Mouse (Mus musculus) ES-Bruce4 (cell line): ENCODE data around the gene Gm28372. TPM values are rescaled to one million over a fixed set of nuclear protein-coding genes. Genes with fewer than 3 reads are reported as not detected.

Experiments
- H3K27ac ChIP-seq: 2 replicates; pipeline ENCODE4 v1.5.1; 2012; ENCODE audit warnings: low read length, inconsistent platforms; ENCODE audit not compliant: insufficient read depth
- H3K27me3 ChIP-seq: 2 replicates; pipeline ENCODE4 v1.6.1; 2012; ENCODE audit warnings: mild to moderate bottlenecking, low read length, inconsistent platforms; ENCODE audit not compliant: control insufficient read depth, poor library complexity, insufficient read depth, severe bottlenecking
- H3K36me3 ChIP-seq: 2 replicates; pipeline ENCODE4 v1.6.1; 2012; ENCODE audit warnings: inconsistent platforms, mild to moderate bottlenecking, low read length, moderate library complexity; ENCODE audit not compliant: control insufficient read depth, poor library complexity, insufficient read depth, severe bottlenecking
- H3K4me1 ChIP-seq: one replicate; pipeline ENCODE4 v1.8.1; 2011; ENCODE audit warnings: low read length; ENCODE audit not compliant: control insufficient read depth, insufficient read depth
- H3K4me3 ChIP-seq: 2 replicates; pipeline ENCODE4 v1.5.1; 2011; ENCODE audit warnings: low read depth, mild to moderate bottlenecking, low read length
- H3K9ac ChIP-seq: 2 replicates; pipeline ENCODE4 v1.6.1; 2012; ENCODE audit warnings: low read depth, mild to moderate bottlenecking, inconsistent platforms; ENCODE audit not compliant: poor library complexity, severe bottlenecking
- H3K9me3 ChIP-seq: replicated peaks from 2 replicates; pipeline ENCODE4 v1.6.1; 2012; ENCODE audit warnings: mild to moderate bottlenecking, low read length, inconsistent platforms; ENCODE audit not compliant: control insufficient read depth, poor library complexity, insufficient read depth, severe bottlenecking
- CTCF ChIP-seq: IDR thresholded peaks from one replicate; pipeline ENCODE4 v1.8.1; 2011; ENCODE audit warnings: low read depth, low read length
- EP300 ChIP-seq: IDR thresholded peaks from 2 replicates; pipeline ENCODE4 v1.6.1; 2011; ENCODE audit warnings: low read depth, low read length; ENCODE audit not compliant: insufficient read depth
- POLR2A ChIP-seq: IDR thresholded peaks from one replicate; pipeline ENCODE4 v1.8.1; 2011; ENCODE audit warnings: low read length; ENCODE audit not compliant: insufficient read depth
- polyA plus RNA-seq: library from polyadenylated mRNA; stranded (reverse); fragments of >200 nt; gene quantifications from 2 replicates; pipeline ENCODE4 v1.2.4, GENCODE M21; 2011; ENCODE audit warnings: low read depth; ENCODE audit not compliant: missing spikeins, insufficient read depth, insufficient read length

Gene Gm28372
- polyA plus RNA-seq, 1 experiment = not detected

DNA sequence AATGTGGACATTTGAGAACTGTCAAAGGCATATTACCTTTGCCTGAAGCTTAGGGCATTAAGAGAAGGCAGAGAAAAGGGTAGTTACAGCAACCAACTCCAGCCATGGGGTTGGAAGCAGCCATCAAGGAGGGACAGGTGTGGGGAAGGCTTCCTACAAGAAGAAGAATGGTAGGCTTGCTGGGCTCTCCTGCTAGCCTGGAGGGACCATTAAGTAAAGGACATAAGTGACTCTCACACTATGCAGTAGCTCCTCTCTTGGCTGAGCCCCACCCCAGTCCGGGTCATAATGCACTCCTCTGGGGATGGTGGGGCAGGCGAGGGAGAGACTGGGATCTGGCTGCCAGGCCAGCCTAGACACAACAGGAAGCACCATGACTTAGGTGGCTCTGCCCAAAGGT lies 1.1 kb downstream of the Gm28372 start, which contains the start of gene Tmem239:
Tmem239 (plus strand) TSS at position 301 of the 400 bp plus-strand sequence.
- H3K27ac ChIP-seq = no peak within 1 kb of the TSS
- no peaks in the 10 kb centered on the region for H3K36me3 ChIP-seq
- H3K9me3 ChIP-seq = no peaks in the 10 kb centered on the region
- no peak within 1 kb of the TSS for H3K4me3 ChIP-seq
- no peak for TF ChIP-seq EP300
- no peak for TF ChIP-seq POLR2A
- TF ChIP-seq CTCF = no peak
- no peak within 1 kb of the TSS for H3K9ac ChIP-seq
- no peaks in the 10 kb centered on the region for H3K27me3 ChIP-seq
- H3K4me1 ChIP-seq = no peaks in the 10 kb centered on the region

GRCm38 (mm10) chr2:130408194-130408593 lies 3.2 kb downstream of the Gm28372 start:
- Histone ChIP-seq H3K4me3 (no peak overlapping the region), H3K36me3 (no peaks in the 10 kb centered on the region), H3K9ac (no peak overlapping the region), H3K9me3 (no peaks in the 10 kb centered on the region), H3K27ac (no peak overlapping the region), H3K4me1 (no peaks in the 10 kb centered on the region), H3K27me3 (no peaks in the 10 kb centered on the region)
- TF ChIP-seq EP300 (no peak), POLR2A (no peak), CTCF (no peak)

- Histone ChIP-seq H3K4me3 (no peak overlapping the region), H3K9ac (no peak overlapping the region), H3K9me3 (no peaks in the 10 kb centered on the region), H3K27ac (no peak overlapping the region), H3K27me3 (no peaks in the 10 kb centered on the region), H3K4me1 (no peaks in the 10 kb centered on the region), H3K36me3 (no peaks in the 10 kb centered on the region)
- TF ChIP-seq EP300 = no peak
- peak; percentile 95 for TF ChIP-seq CTCF
Observed at GRCm38 (mm10) chr2:130411558-130412495, 6.8 kb downstream of the Gm28372 start.

DNA sequence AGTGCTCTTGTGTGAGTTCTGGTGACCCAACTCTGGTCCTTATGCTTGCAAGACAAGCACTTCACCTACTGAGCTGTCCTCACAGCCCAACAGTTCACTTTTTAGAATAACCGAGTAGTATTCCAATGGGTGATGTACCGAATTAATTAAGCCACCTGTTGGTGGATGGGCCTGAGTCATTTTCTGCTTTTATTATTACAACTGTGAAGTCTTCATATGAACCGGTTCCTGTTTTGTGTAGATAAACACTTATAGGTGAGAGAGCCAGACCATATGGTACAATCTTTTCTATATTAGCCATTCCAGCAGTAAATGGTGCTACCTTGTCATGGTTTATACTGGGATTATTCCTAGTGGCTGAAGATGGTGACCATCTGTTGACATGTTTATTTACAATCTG lies 7.7 kb downstream of the Gm28372 start:
- no peaks in the 10 kb centered on the region for H3K4me1 ChIP-seq
- H3K27ac ChIP-seq = no peak overlapping the region
- H3K9ac ChIP-seq = no peak overlapping the region
- no peaks in the 10 kb centered on the region for H3K9me3 ChIP-seq
- H3K36me3 ChIP-seq = no peaks in the 10 kb centered on the region
- no peaks in the 10 kb centered on the region for H3K27me3 ChIP-seq
- TF ChIP-seq EP300 (no peak), POLR2A (no peak), CTCF (no peak)
- H3K4me3 ChIP-seq = no peak overlapping the region

DNA sequence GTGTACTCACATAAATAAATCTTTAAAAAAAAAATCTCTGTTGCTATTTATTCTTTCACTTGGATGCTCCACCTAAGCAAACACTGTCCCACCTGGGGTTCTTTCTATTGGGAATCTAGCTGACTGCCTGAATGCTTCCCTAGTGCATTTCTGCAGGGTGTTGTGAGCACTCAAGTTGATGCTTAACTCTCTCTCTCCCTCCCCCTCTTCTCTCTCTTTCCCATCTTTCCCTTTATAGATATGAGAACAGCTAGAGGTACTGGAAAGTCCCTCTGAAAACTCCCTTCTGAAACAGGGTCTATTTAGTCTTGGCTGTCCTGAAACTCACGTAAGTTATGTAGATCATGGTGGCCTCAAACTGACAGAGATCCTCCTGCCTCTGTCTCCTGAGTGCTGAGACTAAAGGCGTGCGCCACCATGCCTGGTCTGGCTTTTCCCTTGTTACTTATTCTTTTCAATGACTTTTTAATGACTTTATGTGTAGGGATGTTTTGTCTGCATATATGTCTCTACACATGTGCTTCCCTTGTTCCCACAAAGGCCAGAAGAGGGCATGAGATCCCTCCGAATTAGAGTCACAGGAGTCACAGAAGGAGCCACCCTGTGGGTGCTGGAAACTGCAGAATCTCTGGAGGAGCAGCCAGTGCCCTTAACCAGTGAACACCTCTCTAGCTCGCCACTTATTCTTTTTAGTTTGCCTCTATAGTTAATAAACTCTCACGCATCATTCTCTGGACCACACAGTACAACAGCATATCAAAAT lies 9.2 kb downstream of the Gm28372 start:
- TF ChIP-seq EP300 (no peak), POLR2A (no peak), CTCF (no peak)
- Histone ChIP-seq H3K9ac (no peak overlapping the region), H3K4me3 (no peak overlapping the region), H3K4me1 (no peaks in the 10 kb centered on the region), H3K9me3 (no peaks in the 10 kb centered on the region), H3K36me3 (no peaks in the 10 kb centered on the region), H3K27me3 (no peaks in the 10 kb centered on the region), H3K27ac (no peak overlapping the region)
